Mouse (Mus musculus) layer of hippocampus, postnatal 25 days (tissue): Measurements from ENCODE around the gene Oaz3. TPM values are rescaled to one million over a fixed set of nuclear protein-coding genes. Genes with fewer than 3 reads are reported as not detected.

Experiments
- DNase-seq, 2 experiments: peaks; one replicate each; pipeline ENCODE4 v3.0.0; 2022; ENCODE audit warnings: mixed read lengths in 2 of 2, low spot score in 1 of 2; ENCODE audit errors: extremely low spot score in 1 of 2
- total RNA-seq, 2 experiments: library from RNA; stranded (reverse); gene quantifications; 2 replicates each; pipeline ENCODE4 v1.2.3; 2021

Gene Oaz3
- not detected for total RNA-seq

- DNase-seq, result no peak
Observed at GRCm38 (mm10) chr3:94443597-94443964, at the start of gene Oaz3. Oaz3 (minus strand) TSS chr3:94443915.

- peak; percentile 24 to 33 for DNase-seq
Observed at GRCm38 (mm10) chr3:94487581-94487980, 43.9 kb upstream of the Oaz3 start.

- DNase-seq, result peak in 1 of 2 experiments; percentile 53
Observed at GRCm38 (mm10) chr3:94485922-94486321, 42.2 kb upstream of the Oaz3 start.

GRCm38 (mm10) chr3:94483790-94484439, 40.2 kb upstream of the Oaz3 start:
- peak; percentile 85 to 87 for DNase-seq

GRCm38 (mm10) chr3:94482764-94483385, 39.2 kb upstream of the Oaz3 start:
- DNase-seq, result no peak

- DNase-seq, result no peak
Observed at GRCm38 (mm10) chr3:94481429-94481828, 37.7 kb upstream of the Oaz3 start.

GRCm38 (mm10) chr3:94480291-94480884, 36.7 kb upstream of the Oaz3 start, which contains the start of gene Riiad1:
Riiad1 (minus strand) TSS chr3:94480341.
- no peak for DNase-seq

- no peak for DNase-seq
Observed at GRCm38 (mm10) chr3:94479564-94479963, 35.8 kb upstream of the Oaz3 start.

- DNase-seq, result no peak
Observed at GRCm38 (mm10) chr3:94478591-94479169, 35.0 kb upstream of the Oaz3 start.

- peak; percentile 39 to 69 for DNase-seq
Observed at GRCm38 (mm10) chr3:94477981-94478422, 34.3 kb upstream of the Oaz3 start, which contains the start of gene Celf3. Celf3 (plus strand) TSS chr3:94478295.

- DNase-seq, result no peak
Observed at GRCm38 (mm10) chr3:94477444-94477843, 33.7 kb upstream of the Oaz3 start.

GRCm38 (mm10) chr3:94476301-94477035, 32.8 kb upstream of the Oaz3 start:
- DNase-seq, result no peak

- no peak for DNase-seq
Observed at GRCm38 (mm10) chr3:94473567-94474232, 30.0 kb upstream of the Oaz3 start.

- no peak for DNase-seq
Observed at GRCm38 (mm10) chr3:94473115-94473505, 29.4 kb upstream of the Oaz3 start.

GRCm38 (mm10) chr3:94472447-94473114, 28.9 kb upstream of the Oaz3 start:
- DNase-seq, result no peak

- DNase-seq, result no peak
Observed at GRCm38 (mm10) chr3:94468931-94469330, 25.2 kb upstream of the Oaz3 start.

GRCm38 (mm10) chr3:94465632-94466430, 22.1 kb upstream of the Oaz3 start:
- DNase-seq, result peak; percentile 40 to 56

GRCm38 (mm10) chr3:94463926-94464578, 20.3 kb upstream of the Oaz3 start:
- DNase-seq, result no peak
